Mouse (Mus musculus) liver, embryonic 15.5 days (tissue): Measurements from ENCODE around the gene Amy2a3. TPM values are rescaled to one million over a fixed set of nuclear protein-coding genes. Genes with fewer than 3 reads are reported as not detected.
"Not testable (repeated sequence)": the region's sequence is repeated elsewhere in the genome, so short reads cannot be mapped to it uniquely, and the experiment has no call there.

Experiments used
- ATAC-seq: fragments of 200-750 bp; cut with Nextera tagmentation; 2 replicates; pipeline ENCODE4 v1.8.0; 2017; ENCODE audit warnings: moderate number of reproducible peaks, mild to moderate bottlenecking, moderate library complexity; ENCODE audit not compliant: insufficient read depth
- H3K27ac ChIP-seq: fragments of 300-500 bp; sonication (generic); replicated peaks from 2 replicates; pipeline ENCODE4 v1.5.1; 2015; ENCODE audit warnings: mild to moderate bottlenecking, inconsistent platforms
- H3K27me3 ChIP-seq: fragments of 300-500 bp; sonication (generic); 2 replicates; pipeline ENCODE4 v1.6.1; 2015; ENCODE audit warnings: mild to moderate bottlenecking, inconsistent platforms
- H3K36me3 ChIP-seq: fragments of 300-500 bp; sonication (generic); replicated peaks from 2 replicates; pipeline ENCODE4 v1.6.1; 2015; ENCODE audit warnings: moderate library complexity, mild to moderate bottlenecking, inconsistent platforms
- H3K4me1 ChIP-seq: fragments of 300-500 bp; sonication (generic); replicated peaks from 2 replicates; pipeline ENCODE4 v1.6.1; 2015; ENCODE audit warnings: inconsistent platforms
- H3K4me2 ChIP-seq: fragments of 300-500 bp; sonication (generic); 2 replicates; pipeline ENCODE4 v1.6.1; 2015; ENCODE audit warnings: moderate library complexity, mild to moderate bottlenecking, inconsistent platforms
- H3K4me3 ChIP-seq: fragments of 300-500 bp; sonication (generic); replicated peaks from 2 replicates; pipeline ENCODE4 v1.5.1; 2015; ENCODE audit warnings: mild to moderate bottlenecking, inconsistent platforms
- H3K9ac ChIP-seq: fragments of 300-500 bp; sonication (generic); 2 replicates; pipeline ENCODE4 v1.6.1; 2015; ENCODE audit warnings: moderate library complexity, mild to moderate bottlenecking, inconsistent platforms
- H3K9me3 ChIP-seq: fragments of 300-500 bp; sonication (generic); replicated peaks from 2 replicates; pipeline ENCODE4 v1.6.1; 2016; ENCODE audit warnings: inconsistent platforms
- WGBS: fragments of 180-500 bp; shearing (Covaris S2); methylation state at CpG from one replicate; pipeline ENCODE4 v1.1.7; 2015; ENCODE audit warnings: mixed read lengths; ENCODE audit not compliant: insufficient replicate concordance; 5-methylcytosine and 5-hydroxymethylcytosine counted together
- polyA plus RNA-seq: library from polyadenylated mRNA; unstranded; fragments of >200 nt; fragmentation: Nextera tagmentation; extraction: Ambion mirVana; gene quantifications from 2 replicates; pipeline ENCODE4 v1.2.1, GENCODE M21; 2015

The Amy2a3 gene
- 1.0 and 6.9 TPM in 2 replicates for polyA plus RNA-seq

- H3K27me3 ChIP-seq, H3K27ac ChIP-seq, H3K9ac ChIP-seq, H3K4me2 ChIP-seq, H3K4me1 ChIP-seq, H3K9me3 ChIP-seq, H3K4me3 ChIP-seq, ATAC-seq, H3K36me3 ChIP-seq: not testable (repeated sequence)
- no CpG with 5 or more reads among the region's 4 CpGs for WGBS
Observed at GRCm38 (mm10) chr3:113323952-113324351, at the start of gene Amy2a3. TSS of gene Amy2a3 (minus strand) at chr3:113324052.

- H3K4me1 ChIP-seq, result not testable (repeated sequence)
Observed at GRCm38 (mm10) chr3:113356558-113356957, 32.7 kb upstream of the Amy2a3 start, which contains the start of gene Amy2a2. TSS of gene Amy2a2 (minus strand) at chr3:113356658.

GRCm38 (mm10) chr3:113345484-113345883, 21.6 kb upstream of the Amy2a3 start:
- not testable (repeated sequence) for H3K4me3 ChIP-seq, ATAC-seq, H3K27me3 ChIP-seq, H3K27ac ChIP-seq, H3K4me2 ChIP-seq, H3K36me3 ChIP-seq, H3K9ac ChIP-seq, H3K4me1 ChIP-seq, H3K9me3 ChIP-seq

More at GRCm38 (mm10) chr3:113356558-113356957, 32.7 kb upstream of the Amy2a3 start, which contains the start of gene Amy2a2:
- not testable (repeated sequence) for ATAC-seq, H3K27me3 ChIP-seq, H3K36me3 ChIP-seq, H3K4me3 ChIP-seq, H3K9me3 ChIP-seq, H3K9ac ChIP-seq, H3K27ac ChIP-seq, H3K4me2 ChIP-seq
- WGBS, result no CpG with 5 or more reads among the region's 4 CpGs

GRCm38 (mm10) chr3:113312937-113313336, 10.9 kb downstream of the Amy2a3 start:
- not testable (repeated sequence) for H3K27ac ChIP-seq, H3K9ac ChIP-seq, H3K4me2 ChIP-seq, H3K9me3 ChIP-seq, H3K36me3 ChIP-seq, ATAC-seq, H3K27me3 ChIP-seq, H3K4me3 ChIP-seq, H3K4me1 ChIP-seq
- no CpG with 5 or more reads among the region's 3 CpGs for WGBS

GRCm38 (mm10) chr3:113291349-113291748, 32.5 kb downstream of the Amy2a3 start, which contains the start of gene Amy2a4:
TSS of gene Amy2a4 (minus strand) at chr3:113291449.
- not testable (repeated sequence) for H3K4me3 ChIP-seq, H3K4me1 ChIP-seq, H3K9me3 ChIP-seq, H3K9ac ChIP-seq, H3K4me2 ChIP-seq, H3K27me3 ChIP-seq, H3K36me3 ChIP-seq, ATAC-seq, H3K27ac ChIP-seq
- no CpG with 5 or more reads among the region's 4 CpGs for WGBS

- H3K27ac ChIP-seq, H3K9me3 ChIP-seq, H3K27me3 ChIP-seq, H3K4me2 ChIP-seq, H3K9ac ChIP-seq, ATAC-seq, H3K36me3 ChIP-seq, H3K4me3 ChIP-seq, H3K4me1 ChIP-seq: not testable (repeated sequence)
Observed at GRCm38 (mm10) chr3:113280285-113280684, 43.6 kb downstream of the Amy2a3 start.

- not testable (repeated sequence) for H3K4me2 ChIP-seq, ATAC-seq, H3K4me3 ChIP-seq, H3K27me3 ChIP-seq, H3K36me3 ChIP-seq, H3K9ac ChIP-seq, H3K27ac ChIP-seq, H3K9me3 ChIP-seq, H3K4me1 ChIP-seq
Observed at GRCm38 (mm10) chr3:113279586-113279985, 44.3 kb downstream of the Amy2a3 start.

Other genes starting within 250 kb of the Amy2a3 start
- gene Amy2a5, start 65.2 kb downstream of the Amy2a3 start, polyA plus RNA-seq, result 0.33 TPM in 1 of 2 replicates, not detected in the other
- gene Amy2a4, start 32.6 kb downstream of the Amy2a3 start, polyA plus RNA-seq, result 1.0 and 6.9 TPM in 2 replicates
- 1.0 and 6.9 TPM in 2 replicates for gene Amy2a2, start 32.6 kb upstream of the Amy2a3 start, polyA plus RNA-seq
- gene Amy2a1, start 208.4 kb upstream of the Amy2a3 start, polyA plus RNA-seq, result 5.0 and 30.4 TPM in 2 replicates